Mouse (Mus musculus) spleen, postnatal 36 days (tissue): Measurements from ENCODE around the gene Acer2.

ENCODE experiments used
- DNase-seq, 2 experiments: peaks; one replicate each; pipeline ENCODE4 v3.0.0; 2022; ENCODE audit warnings: low spot score in 2 of 2, mixed read lengths in 1 of 2

Acer2 gene

GRCm38 (mm10) chr4:86955448-86955847 is 81.3 kb downstream of the Acer2 start:
- DNase-seq: no peak

GRCm38 (mm10) chr4:86957576-86958411 is 83.6 kb downstream of the Acer2 start:
- peak in 1 of 2 experiments; percentile 2 for DNase-seq

- no peak for DNase-seq
Observed at GRCm38 (mm10) chr4:86977272-86977671, 103.1 kb downstream of the Acer2 start.
